Mouse (Mus musculus) Patski (cell line): Measurements from ENCODE around the gene Osbpl6. TPM values are rescaled to one million over a fixed set of nuclear protein-coding genes. Genes with fewer than 3 reads are reported as not detected.

ENCODE experiments used
- ATAC-seq: fragments of 100-300 bp; one replicate; pipeline ENCODE4 v1.8.0; 2021
- CTCF ChIA-PET: fragments of 350-600 bp; sonication (Branson Sonifier 250); formaldehyde crosslinking; loops from one replicate; lab custom pipeline; 2022; ENCODE audit warnings: inconsistent platforms; lab: Charles Lee
- POLR2A ChIA-PET: fragments of 350-600 bp; sonication (Branson Sonifier 250); formaldehyde crosslinking; loops from one replicate; lab custom pipeline; 2022; ENCODE audit warnings: antibody characterized with exemption, inconsistent platforms; lab: Charles Lee
- DNase-seq: peaks from one replicate; pipeline ENCODE4 v3.0.0-alpha.2; 2011; ENCODE audit warnings: low read depth, low spot score
- H3K27me3 ChIP-seq: fragments of 371-371 bp; one replicate; pipeline ENCODE4 v1.5.1; 2021
- CTCF ChIP-seq: fragments of 100-300 bp; IDR thresholded peaks from one replicate; pipeline ENCODE4 v1.5.1; 2021
- in situ Hi-C: fragments of 300-500 bp; cut with MboI; formaldehyde crosslinking; loops from 3 replicates; pipeline ENCODE4 v1.11.1; 2018; ENCODE audit warnings: low pct_unique_long_range_greater_than_20kb, mixed read lengths
- polyA plus RNA-seq: library from polyadenylated mRNA; unstranded; gene quantifications from one replicate; pipeline ENCODE4 v1.2.3, GENCODE M21; 2021

The Osbpl6 gene
- polyA plus RNA-seq, 1 experiment from 2014 or later, result 10.5 TPM

GRCm38 (mm10) chr2:76492224-76492623 lies 85.9 kb downstream of the Osbpl6 start:
- DNase-seq (no peak), ATAC-seq (no peak)
- no peak for TF ChIP-seq CTCF
- ChIA-PET CTCF (interaction anchor here (0.8 to 1.6 kb wide), 3 partner anchors 9 to 51 kb away, joined by 3 to 5 read pairs (median 4); no protein-coding TSS in a partner anchor), POLR2A (no interaction called here)
- no peaks in the 10 kb centered on the region for H3K27me3 ChIP-seq
- in situ Hi-C loops, result no loop called here

GRCm38 (mm10) chr2:76496006-76496748 lies 89.9 kb downstream of the Osbpl6 start:
- DNase-seq (no peak), ATAC-seq (no peak)
- CTCF ChIA-PET, result no interaction called here
- in situ Hi-C loops, result no loop called here
- H3K27me3 ChIP-seq, result no peaks in the 10 kb centered on the region
- TF ChIP-seq CTCF, result no peak
- POLR2A ChIA-PET, result interaction anchor here (0.5 kb wide), 1 partner anchor 29 kb away, joined by 3 read pairs; no protein-coding TSS in a partner anchor

GRCm38 (mm10) chr2:76496749-76497140 lies 90.4 kb downstream of the Osbpl6 start:
- POLR2A ChIA-PET, result interaction anchor here (0.5 kb wide), 1 partner anchor 29 kb away, joined by 3 read pairs; no protein-coding TSS in a partner anchor

GRCm38 (mm10) chr2:76498891-76499290 lies 92.6 kb downstream of the Osbpl6 start:
- DNase-seq (no peak), ATAC-seq (no peak)
- no peak for TF ChIP-seq CTCF
- ChIA-PET POLR2A (no interaction called here), CTCF (interaction anchor here (1.3 kb wide), 1 partner anchor 12 kb away, joined by 3 read pairs; no protein-coding TSS in a partner anchor)
- no peaks in the 10 kb centered on the region for H3K27me3 ChIP-seq
- in situ Hi-C loops, result no loop called here

More at GRCm38 (mm10) chr2:76496749-76497140, 90.4 kb downstream of the Osbpl6 start:
- CTCF ChIA-PET, result no interaction called here
- H3K27me3 ChIP-seq, result no peaks in the 10 kb centered on the region
- ATAC-seq (no peak), DNase-seq (no peak)
- no peak for TF ChIP-seq CTCF
- in situ Hi-C loops, result no loop called here

GRCm38 (mm10) chr2:76504122-76504839 lies 98.0 kb downstream of the Osbpl6 start:
- no peak for TF ChIP-seq CTCF
- ChIA-PET CTCF (no interaction called here), POLR2A (no interaction called here)
- DNase-seq, result peak; percentile 34
- in situ Hi-C loops, result no loop called here
- ATAC-seq, result peak; percentile 90
- H3K27me3 ChIP-seq, result no peaks in the 10 kb centered on the region

- CTCF ChIA-PET, result no interaction called here
- H3K27me3 ChIP-seq, result no peaks in the 10 kb centered on the region
- DNase-seq (no peak), ATAC-seq (no peak)
- in situ Hi-C loops, result no loop called here
- POLR2A ChIA-PET, result no interaction called here
- no peak for TF ChIP-seq CTCF
Observed at GRCm38 (mm10) chr2:76504989-76505388, 98.7 kb downstream of the Osbpl6 start.

- ATAC-seq (no peak), DNase-seq (no peak)
- H3K27me3 ChIP-seq, result no peaks in the 10 kb centered on the region
- in situ Hi-C loops, result no loop called here
- TF ChIP-seq CTCF, result no peak
- ChIA-PET POLR2A (no interaction called here), CTCF (no interaction called here)
Observed at GRCm38 (mm10) chr2:76511281-76511721, 105.0 kb downstream of the Osbpl6 start.

GRCm38 (mm10) chr2:76512133-76512532 lies 105.8 kb downstream of the Osbpl6 start:
- DNase-seq (no peak), ATAC-seq (no peak)
- ChIA-PET POLR2A (no interaction called here), CTCF (no interaction called here)
- no peak for TF ChIP-seq CTCF
- H3K27me3 ChIP-seq, result no peaks in the 10 kb centered on the region
- in situ Hi-C loops, result no loop called here

- DNase-seq (no peak), ATAC-seq (no peak)
- ChIA-PET CTCF (no interaction called here), POLR2A (no interaction called here)
- in situ Hi-C loops, result no loop called here
- TF ChIP-seq CTCF, result no peak
- no peaks in the 10 kb centered on the region for H3K27me3 ChIP-seq
Observed at GRCm38 (mm10) chr2:76512888-76513287, 106.6 kb downstream of the Osbpl6 start.

- CTCF ChIA-PET, result no interaction called here
- no peak for ATAC-seq
- POLR2A ChIA-PET, result no interaction called here
- in situ Hi-C loops, result no loop called here
- no peak for TF ChIP-seq CTCF
- DNase-seq, result no peak
- no peaks in the 10 kb centered on the region for H3K27me3 ChIP-seq
Observed at GRCm38 (mm10) chr2:76513296-76513695, 107.0 kb downstream of the Osbpl6 start.

GRCm38 (mm10) chr2:76517471-76517870 lies 111.2 kb downstream of the Osbpl6 start:
- ChIA-PET CTCF (no interaction called here), POLR2A (no interaction called here)
- in situ Hi-C loops, result no loop called here
- DNase-seq (no peak), ATAC-seq (no peak)
- no peak for TF ChIP-seq CTCF
- no peaks in the 10 kb centered on the region for H3K27me3 ChIP-seq
